Mouse (Mus musculus) liver, adult (tissue): ENCODE results near the gene Epb41.

Source experiments
- GATA4 ChIP-seq: IDR thresholded peaks from 2 replicates; pipeline ENCODE4 v1.6.1; 2014; ENCODE audit warnings: mild to moderate bottlenecking, low read length; ENCODE audit not compliant: insufficient replicate concordance

Gene Epb41

DNA sequence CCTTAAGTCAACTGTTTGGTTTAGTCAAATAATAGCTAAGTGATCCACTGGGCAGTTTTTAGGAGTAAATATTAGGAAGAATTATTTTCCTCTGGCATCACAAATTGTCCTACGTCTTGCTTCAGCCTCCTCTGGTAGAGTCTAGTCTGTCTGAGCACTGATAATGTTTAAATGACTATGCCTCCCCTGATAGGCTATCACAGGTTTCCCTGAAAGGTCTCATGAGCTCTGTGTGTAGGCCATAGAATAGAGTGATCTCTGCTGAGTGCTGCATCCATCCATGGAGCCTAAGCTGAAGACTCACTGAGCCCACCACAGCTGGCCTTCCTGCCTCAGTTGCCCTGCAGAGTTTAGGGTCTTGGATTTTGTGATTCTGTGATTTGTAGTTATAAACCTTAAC lies 186.6 kb downstream of the Epb41 start:
- no peak for TF ChIP-seq GATA4

- no peak for TF ChIP-seq GATA4
These were observed 189.7 kb downstream of the Epb41 start for GRCm38 (mm10) chr4:131885376-131885775.

DNA sequence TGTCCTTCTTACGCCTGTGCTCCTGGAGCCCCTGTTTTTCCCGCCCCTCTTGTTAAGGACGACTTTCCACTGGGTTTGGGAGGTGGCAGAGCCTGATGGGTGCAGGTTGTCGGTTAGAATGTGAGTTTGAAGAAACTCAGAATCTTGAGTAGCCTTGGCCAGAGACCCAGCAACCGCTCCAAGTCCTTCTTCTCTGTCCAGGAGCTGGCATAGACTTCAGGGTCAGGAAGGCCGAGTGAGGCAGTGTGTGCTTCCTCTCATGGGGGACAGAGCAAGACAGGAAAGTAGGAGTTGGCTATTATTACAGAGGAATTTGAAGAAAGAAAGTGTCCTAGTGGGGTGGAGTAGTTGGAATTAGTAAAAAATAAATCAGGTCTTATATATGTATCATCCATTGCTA lies 191.6 kb downstream of the Epb41 start:
- no peak for TF ChIP-seq GATA4

GRCm38 (mm10) chr4:131881306-131881705 lies 193.8 kb downstream of the Epb41 start:
- TF ChIP-seq GATA4, result no peak

DNA sequence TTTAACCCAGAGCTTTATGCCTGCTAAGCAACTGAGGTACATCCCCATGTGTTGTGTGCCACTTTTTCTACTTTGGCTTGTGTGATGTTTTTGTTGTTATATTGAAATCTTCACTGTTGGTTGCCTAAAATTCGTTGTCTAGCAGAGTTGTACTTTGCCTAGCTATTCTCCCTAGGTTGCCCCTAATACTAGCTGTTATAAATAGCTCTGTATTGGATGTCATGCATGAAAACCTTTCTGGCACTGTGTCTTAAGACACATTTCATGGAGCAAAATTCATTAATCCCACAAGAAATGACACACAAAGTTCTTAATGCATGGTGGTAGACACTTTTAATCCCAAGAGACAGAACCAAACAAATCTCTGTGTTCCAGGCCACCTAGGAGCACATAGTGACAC lies 195.4 kb downstream of the Epb41 start:
- no peak for TF ChIP-seq GATA4

DNA sequence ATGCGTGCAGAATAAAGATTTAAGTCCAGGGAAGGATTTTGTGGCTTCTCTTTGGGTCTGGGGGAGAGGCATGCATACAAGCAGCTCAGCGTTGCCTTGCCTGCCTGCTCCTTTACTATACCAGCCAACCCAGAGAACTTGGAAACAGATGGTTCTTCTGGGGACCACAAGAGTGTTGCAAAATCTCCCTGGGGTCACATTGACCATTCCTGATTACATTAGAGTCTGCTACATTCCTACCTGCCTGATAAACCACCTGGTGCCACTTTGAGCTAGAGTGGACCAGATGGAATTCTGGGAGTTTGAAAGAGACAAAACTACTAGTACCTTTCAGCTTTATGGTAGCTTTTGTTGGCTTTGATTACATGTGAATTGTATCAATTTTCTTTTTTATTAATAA lies 198.3 kb downstream of the Epb41 start:
- no peak for TF ChIP-seq GATA4

- TF ChIP-seq GATA4, result no peak
These were observed 199.9 kb downstream of the Epb41 start for GRCm38 (mm10) chr4:131875242-131875641.

DNA sequence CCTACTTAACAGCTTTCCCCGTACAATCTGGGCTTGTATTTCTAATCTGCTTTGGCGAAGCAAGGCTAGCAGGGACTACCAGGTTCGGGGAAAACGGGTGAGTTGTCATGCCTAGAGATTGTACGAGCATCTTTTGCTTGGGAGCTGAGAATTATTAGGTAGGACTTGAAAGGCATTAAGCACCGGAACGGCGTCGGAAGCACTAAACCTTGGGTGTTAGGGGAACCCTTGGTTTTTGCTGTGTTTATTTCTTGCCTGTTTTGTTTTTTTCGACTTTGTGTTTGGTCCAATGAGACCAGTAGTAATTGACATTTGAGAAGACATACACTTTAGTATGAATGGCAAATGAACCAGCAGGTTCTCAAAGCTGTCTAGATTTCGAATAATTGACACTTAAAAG lies 200.6 kb downstream of the Epb41 start:
- no peak for TF ChIP-seq GATA4

- TF ChIP-seq GATA4, result no peak
These were observed 201.0 kb downstream of the Epb41 start for GRCm38 (mm10) chr4:131874169-131874536.
